Mouse (Mus musculus) E14TG2a.4 (cell line): Measurements from ENCODE around the gene Bmp5.

Source experiments
- CTCF ChIP-seq: conservative IDR thresholded peaks from 2 replicates; pipeline ENCODE4 v1.5.1; 2014; ENCODE audit warnings: low read length
- POU5F1 ChIP-seq: IDR thresholded peaks from 2 replicates; pipeline ENCODE4 v1.6.1; 2014; ENCODE audit warnings: low read length, borderline replicate concordance

GRCm38 (mm10) chr9:75785959-75786358 is 10.8 kb downstream of the Bmp5 start:
- TF ChIP-seq CTCF (no peak), POU5F1 (no peak)
